Comparison of ENCODE assay signal across 10 mouse cellular contexts in genomic region chr2:170078442-170079017, GRCm38 (mm10).
A peak's percentile ranks its signal among the peaks of the same experiment; 100 is the strongest.
DNase-seq lines count a peak whose midpoint lies in the region; ATAC-seq and TF ChIP-seq lines count a peak whose summit lies in the region.
"Had no signal": no experiment of that assay in that cellular context is flagged by ENCODE, and none has a peak within 500 bp of the region (broad histone marks: within the 10 kb centered on the region; RNA-seq: fewer than 3 reads in every experiment).

No protein-coding gene starts in this region.

- H3K9me3 ChIP-seq in forebrain, embryonic 16.5 days (ENCODE audit: control insufficient read depth, low read length), result no peaks in the 10 kb centered on the region
- H3K9me3 ChIP-seq: forebrain, embryonic 15.5 days had no signal

- TF ChIP-seq CTCF in left cerebral cortex, adult 2 months (IDR thresholded peaks at IDR 0.05), result peak; percentile 13

- intact Hi-C loops in left cerebral cortex, adult 2 months (cut with DNase I), result no loop called here
- intact Hi-C loops in left cerebral cortex, postnatal 4 days (cut with DNase I), result no loop called here

- H3K9ac ChIP-seq in forebrain, embryonic 16.5 days (replicated peaks; ENCODE audit: low read depth, low read length), result no peak overlapping the region
- H3K9ac ChIP-seq: forebrain, embryonic 15.5 days had no signal

- WGBS in forebrain, embryonic 16.5 days, result 59% methylated on average over 15 of the region's 15 CpGs

- H3K27ac ChIP-seq in left cerebral cortex, adult 2 months, result no peak overlapping the region
- no peak overlapping the region for H3K27ac ChIP-seq in forebrain, embryonic 16.5 days (ENCODE audit: low read length)
- H3K27ac ChIP-seq: forebrain, embryonic 15.5 days had no signal

- H3K36me3 ChIP-seq in forebrain, embryonic 16.5 days (ENCODE audit: control insufficient read depth, insufficient read depth), result no peaks in the 10 kb centered on the region
- H3K36me3 ChIP-seq: forebrain, embryonic 15.5 days had no signal

- H3K4me3 ChIP-seq in left cerebral cortex, adult 2 months, result no peak overlapping the region
- no peak overlapping the region for H3K4me3 ChIP-seq in forebrain, embryonic 16.5 days (replicated peaks; ENCODE audit: low read length)
- H3K4me3 ChIP-seq: forebrain, embryonic 15.5 days had no signal

- no peaks in the 10 kb centered on the region for H3K4me1 ChIP-seq in forebrain, embryonic 16.5 days (replicated peaks; ENCODE audit: control insufficient read depth, insufficient read depth, low read length)
- H3K4me1 ChIP-seq: forebrain, embryonic 15.5 days had no signal

- ATAC-seq in forebrain, embryonic 16.5 days, result no peak
- ATAC-seq: forebrain, embryonic 15.5 days had no signal

- no peaks in the 10 kb centered on the region for H3K27me3 ChIP-seq in forebrain, embryonic 16.5 days (replicated peaks; ENCODE audit: control insufficient read depth, insufficient read depth, low read length)
- H3K27me3 ChIP-seq: forebrain, embryonic 15.5 days had no signal

- DNase-seq in adrenal gland, postnatal 10 days, result peak; percentile 25
- no peak for DNase-seq in adrenal gland, adult (ENCODE audit: inconsistent age in 2 of 2, low spot score in 1 of 2)
- DNase-seq in left cerebral cortex, adult 2 months (ENCODE audit: extremely low spot score in 1 of 2, low spot score in 2 of 2), result peak in 1 of 2 experiments; percentile 14
- no peak for DNase-seq in left cerebral cortex, postnatal 4 days
- DNase-seq in thymus, postnatal 4 days, result peak; percentile 49
- DNase-seq in thymus, postnatal 25 days, result no peak
- no peak for DNase-seq in cerebellum, adult 8-10 months
- DNase-seq: midbrain, embryonic 14.5 days had no signal

- H3K4me2 ChIP-seq in forebrain, embryonic 16.5 days (ENCODE audit: low read length), result no peak overlapping the region
- H3K4me2 ChIP-seq: forebrain, embryonic 15.5 days had no signal

Comparison
In these comparisons a context has a peak if more than half of its experiments do, and no peak if none do; other contexts are left out.
1. DNase-seq: peak in adrenal gland, postnatal 10 days (single experiment) and thymus, postnatal 4 days (single experiment); none in adrenal gland, adult (0 of 2), left cerebral cortex, postnatal 4 days (single experiment), thymus, postnatal 25 days (single experiment) and cerebellum, adult 8-10 months (single experiment).